Mouse (Mus musculus) brain, embryonic 14.5 days (tissue): ENCODE data around the gene Ezh1. TPM values are rescaled to one million over a fixed set of nuclear protein-coding genes. Genes with fewer than 3 reads are reported as not detected.

Experiments used
- DNase-seq: peaks from one replicate; pipeline ENCODE4 v3.0.0-alpha.2; 2011; ENCODE audit warnings: low read depth
- CTCF ChIP-seq: fragments of 200-500 bp; IDR thresholded peaks from 2 replicates; pipeline ENCODE4 v1.5.1; 2012; ENCODE audit warnings: inconsistent platforms, mild to moderate bottlenecking, moderate library complexity, borderline replicate concordance; ENCODE audit not compliant: insufficient read depth, insufficient read length; ENCODE audit errors: extremely low read depth
- POLR2A ChIP-seq: fragments of 200-500 bp; IDR thresholded peaks from 2 replicates; pipeline ENCODE4 v1.6.1; 2012; ENCODE audit warnings: mild to moderate bottlenecking, inconsistent platforms, borderline replicate concordance; ENCODE audit not compliant: poor library complexity, insufficient read depth, insufficient read length, severe bottlenecking; ENCODE audit errors: extremely low read depth
- polyA plus RNA-seq: library from polyadenylated mRNA; depleted of rRNA; stranded (reverse); fragments of >200 nt; gene quantifications from 2 replicates; pipeline ENCODE4 v1.2.3, GENCODE M21; 2012

Ezh1 gene
- polyA plus RNA-seq, 1 experiment = 27.2 TPM

- no peak for TF ChIP-seq CTCF
- peak; percentile 24; the same call in 1 of the 2 replicates for TF ChIP-seq POLR2A
- DNase-seq = peak; percentile 93
Observed at GRCm38 (mm10) chr11:101171721-101172433, 54.4 kb downstream of the Ezh1 start.

- DNase-seq = peak; percentile 100
- TF ChIP-seq CTCF = no peak
- TF ChIP-seq POLR2A = peak; percentile 79
Observed at GRCm38 (mm10) chr11:101170811-101171610, 55.3 kb downstream of the Ezh1 start, which contains the start of gene Plekhh3. Gene Plekhh3, minus strand, starts transcription at chr11:101171351.

DNA sequence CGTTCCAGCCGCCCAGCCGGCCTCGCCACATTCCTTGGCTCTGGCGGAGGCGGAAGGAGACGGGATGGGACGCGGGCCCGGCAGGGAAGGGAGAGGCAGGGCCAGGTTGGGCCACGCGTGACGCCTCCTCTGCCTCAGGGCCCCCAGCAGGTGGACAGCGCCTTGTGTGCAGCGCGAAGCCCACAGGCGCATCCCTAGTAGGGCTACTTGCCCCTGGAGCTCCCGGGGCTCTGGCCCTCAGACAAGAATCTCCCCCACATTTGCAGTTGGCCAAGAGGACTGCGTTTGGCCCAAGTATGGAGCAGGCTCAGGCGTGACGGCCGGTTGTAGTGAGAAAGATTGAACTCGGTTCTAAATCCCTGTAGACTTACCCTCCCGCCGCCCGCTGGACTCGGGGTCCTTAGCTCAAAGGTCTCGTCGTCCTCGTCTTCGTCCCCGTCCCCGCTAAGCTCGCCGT is 55.9 kb downstream of the Ezh1 start, which contains the start of gene Cntnap1:
TSS of gene Cntnap1 (plus strand) at position 170 of the 457 bp plus-strand sequence.
- no peak for DNase-seq
- TF ChIP-seq CTCF (no peak), POLR2A (no peak)

DNA sequence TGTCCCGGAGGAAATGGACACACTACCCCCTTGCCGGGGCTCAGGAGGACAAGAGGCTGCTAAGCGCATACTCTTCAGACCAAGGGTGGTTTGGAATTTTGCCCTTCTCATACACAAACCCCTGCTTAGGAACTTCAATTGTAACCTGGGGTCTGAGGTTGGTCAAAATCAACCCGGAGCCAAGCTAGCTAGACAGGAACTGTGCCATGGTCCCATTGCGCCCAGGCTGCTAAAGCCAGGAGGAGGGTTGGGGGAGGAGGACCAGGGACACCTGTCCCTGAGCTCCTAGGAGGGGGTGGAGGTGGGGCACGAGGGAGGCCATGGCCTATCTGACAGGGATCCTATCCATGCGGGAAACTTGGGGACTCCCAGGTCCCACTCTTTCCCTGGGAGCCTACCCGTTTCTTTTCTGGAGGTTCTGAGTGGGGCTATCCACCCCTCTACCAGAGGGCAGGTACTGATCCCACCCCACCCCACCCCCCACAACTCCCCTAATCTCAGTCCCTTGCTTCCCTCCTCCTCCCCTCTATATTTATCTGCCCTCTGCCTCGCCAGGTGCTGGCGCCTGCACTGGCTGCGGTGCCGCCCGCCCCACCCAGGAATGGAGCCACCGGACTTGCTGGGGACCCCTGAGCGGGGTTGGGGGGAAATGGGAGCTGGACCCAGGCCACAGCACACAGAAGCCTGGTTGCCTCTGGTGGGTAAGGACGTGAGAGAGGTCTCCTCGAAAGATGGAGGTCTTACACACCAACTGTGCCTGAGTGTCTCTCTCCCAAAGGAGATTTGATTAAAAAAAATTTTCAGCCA is 56.8 kb downstream of the Ezh1 start:
- no peak for DNase-seq
- TF ChIP-seq POLR2A (no peak), CTCF (no peak)

DNA sequence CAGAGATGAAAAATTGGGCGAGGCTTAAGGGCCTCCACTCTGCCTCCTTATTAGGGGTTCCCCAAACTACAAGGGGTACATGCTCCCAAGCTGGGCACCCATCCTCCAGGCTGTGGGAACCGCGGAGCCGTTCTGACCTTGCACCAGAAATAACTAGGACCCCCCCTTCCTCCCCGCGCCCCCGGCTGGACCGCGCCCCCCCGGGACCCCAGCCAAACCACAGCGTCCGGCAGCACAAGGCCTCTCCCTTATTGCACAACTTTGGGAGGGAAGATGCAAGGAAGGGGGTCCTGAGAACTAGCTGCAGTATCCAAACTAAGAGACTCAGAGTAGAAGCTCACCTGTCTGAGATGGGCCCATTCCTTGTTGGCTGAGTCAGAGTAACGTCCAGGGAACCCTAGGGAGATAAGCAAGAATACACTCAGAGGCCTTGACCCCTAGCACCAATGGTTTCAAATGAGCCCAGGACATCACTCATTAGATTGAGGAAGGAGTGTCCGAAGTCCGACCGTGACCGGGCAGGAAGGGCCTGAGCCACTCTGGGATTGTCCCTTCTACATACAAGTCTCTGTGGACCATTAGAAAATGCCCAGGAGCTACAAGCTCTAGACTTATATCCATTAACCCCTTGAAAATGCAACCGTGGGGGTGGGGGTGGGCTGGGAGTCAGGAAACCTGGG is 57.8 kb downstream of the Ezh1 start:
- TF ChIP-seq CTCF = no peak
- no peak for TF ChIP-seq POLR2A
- no peak for DNase-seq

DNA sequence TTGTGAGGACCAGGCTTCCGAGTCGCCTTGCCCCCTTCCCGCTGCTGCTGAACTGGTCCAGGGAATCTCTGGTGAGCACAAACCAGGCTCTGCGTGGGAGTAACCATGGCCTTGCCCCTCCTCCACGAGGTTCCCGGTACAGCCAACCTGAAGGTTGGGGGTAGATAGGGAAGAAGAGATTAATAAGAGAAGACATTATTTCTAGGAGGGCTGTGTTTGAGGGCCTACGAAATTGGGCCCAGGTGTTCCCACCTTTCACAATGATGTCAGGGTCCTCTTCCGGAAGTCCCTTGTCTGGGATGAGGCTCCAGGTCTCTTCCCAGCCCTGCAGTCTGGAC is 58.3 kb downstream of the Ezh1 start:
- TF ChIP-seq POLR2A (no peak), CTCF (no peak)

GRCm38 (mm10) chr11:101167211-101167962 is 58.9 kb downstream of the Ezh1 start:
- DNase-seq = no peak
- TF ChIP-seq POLR2A (no peak), CTCF (no peak)

More for the DNA sequence above, 58.3 kb downstream of the Ezh1 start:
- DNase-seq = no peak

GRCm38 (mm10) chr11:101166357-101166756 is 59.9 kb downstream of the Ezh1 start:
- no peak for DNase-seq
- TF ChIP-seq POLR2A (no peak), CTCF (no peak)

DNA sequence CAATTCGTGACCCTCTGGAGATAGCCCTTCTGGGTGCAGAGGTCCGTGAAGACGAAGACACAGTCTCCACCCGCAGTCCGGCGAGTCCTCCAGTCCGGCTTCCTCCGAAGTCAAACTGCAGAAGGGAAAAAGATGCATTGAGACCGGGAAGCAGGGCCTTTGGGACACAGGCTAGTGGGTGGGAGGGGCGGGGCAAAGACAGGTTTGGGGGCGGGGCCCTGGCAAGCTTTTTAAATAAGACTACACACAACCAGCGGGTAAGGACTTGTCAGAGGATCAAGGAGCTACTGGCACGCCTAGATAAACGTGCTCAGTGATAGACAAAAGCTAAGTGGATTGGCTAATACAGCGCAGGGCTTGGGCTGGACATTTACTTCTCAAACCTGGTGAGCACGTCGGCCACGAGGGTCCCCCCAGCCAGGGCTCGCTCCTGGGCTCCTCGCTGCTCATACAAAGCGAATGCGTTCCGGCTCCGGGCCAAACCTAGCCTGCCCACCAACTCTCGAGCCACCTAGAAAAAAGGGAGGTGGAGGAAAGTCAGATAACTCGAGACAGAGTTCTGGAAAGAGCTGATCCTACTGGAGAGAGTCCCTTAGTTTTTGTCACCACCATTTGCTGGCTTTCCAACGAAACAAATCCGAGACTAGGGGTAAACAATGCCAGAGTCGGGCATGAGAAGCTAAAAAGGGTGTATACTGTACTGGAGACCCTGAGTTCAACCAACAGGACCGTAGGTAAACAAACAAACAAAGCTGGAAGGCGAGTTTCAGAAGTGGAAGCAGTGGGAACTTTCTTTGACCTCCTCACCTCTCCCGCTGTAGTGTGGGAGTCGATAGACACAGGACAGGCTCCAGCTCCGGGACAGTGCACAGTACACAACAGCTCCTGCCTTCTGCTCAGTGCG is 61.3 kb downstream of the Ezh1 start:
- no peak for TF ChIP-seq POLR2A
- no peak for DNase-seq

DNA sequence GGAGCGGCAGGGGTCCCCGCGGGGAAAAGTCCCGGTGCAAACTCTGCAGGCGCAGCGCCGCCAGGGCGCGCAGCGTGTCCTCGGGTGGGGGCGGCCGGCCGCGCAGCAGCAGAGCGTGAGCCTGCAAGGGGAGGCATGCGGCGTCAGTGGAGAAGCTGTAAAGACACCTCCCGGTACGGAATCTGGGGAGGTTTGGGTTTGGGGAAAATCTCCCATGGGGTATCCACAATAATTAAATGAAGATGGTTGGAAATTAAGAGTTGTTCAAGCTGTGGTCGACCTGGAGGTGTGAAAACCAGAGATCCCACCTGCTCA is 62.0 kb downstream of the Ezh1 start:
- no peak for DNase-seq
- TF ChIP-seq POLR2A (no peak), CTCF (no peak)
